In genomic region chr4:141735206-141735560, GRCm38 (mm10) we compare ENCODE assay signal across 8 mouse cellular contexts. TPM values are rescaled to one million over a fixed set of nuclear protein-coding genes. Genes with fewer than 3 reads are reported as not detected.
DNase-seq lines count a peak whose midpoint lies in the region; ATAC-seq and TF ChIP-seq lines count a peak whose summit lies in the region.

No protein-coding gene starts in this region.

- no peak for DNase-seq in heart, postnatal 36 days
- DNase-seq in forebrain, embryonic 14.5 days (ENCODE audit: low spot score) = no peak
- DNase-seq in thymus, postnatal 14 days = no peak
- DNase-seq in natural killer cell, adult 2 months (ENCODE audit: low spot score in 2 of 2) = no peak

- intact Hi-C loops in heart, postnatal 36 days (cut with DNase I) = no loop called here

- TF ChIP-seq CTCF in E14TG2a.4 (conservative IDR thresholded peaks at IDR 0.05; ENCODE audit: low read length) = no peak

- no peak overlapping the region for H3K27ac ChIP-seq in heart, embryonic 12.5 days (ENCODE audit: poor library complexity, severe bottlenecking)
- peak overlapping the region; percentile 27; the same call in 1 of the 2 replicates for H3K27ac ChIP-seq in forebrain, embryonic 14.5 days (ENCODE audit: low read depth, low read length)
- H3K27ac ChIP-seq in liver, embryonic 15.5 days (replicated peaks) = no peak overlapping the region

- H3K4me1 ChIP-seq in heart, embryonic 12.5 days (replicated peaks) = no peaks in the 10 kb centered on the region; the same call in 1 of the 2 replicates
- H3K4me1 ChIP-seq in E14TG2a.4 (replicated peaks; ENCODE audit: low read depth, low read length) = peaks cover 37% of the 10 kb centered on the region
- H3K4me1 ChIP-seq in forebrain, embryonic 14.5 days (ENCODE audit: control insufficient read depth, insufficient read depth, low read length) = no peaks in the 10 kb centered on the region
- H3K4me1 ChIP-seq in liver, embryonic 15.5 days (replicated peaks) = peaks cover 32% of the 10 kb centered on the region

- H3K4me3 ChIP-seq in heart, embryonic 12.5 days = peak overlapping the region; percentile 42
- peak overlapping the region; percentile 72 for H3K4me3 ChIP-seq in E14TG2a.4 (replicated peaks; ENCODE audit: low read length)
- peak overlapping the region; percentile 34 for H3K4me3 ChIP-seq in forebrain, embryonic 14.5 days (ENCODE audit: low read depth, low read length)
- H3K4me3 ChIP-seq in liver, embryonic 15.5 days (replicated peaks) = peak overlapping the region; percentile 44; the same call in 1 of the 2 replicates

- WGBS in heart, embryonic 12.5 days = 29% methylated on average over 9 of the region's 9 CpGs
- WGBS in forebrain, embryonic 14.5 days = 25% methylated on average over 9 of the region's 9 CpGs
- WGBS in liver, embryonic 15.5 days (ENCODE audit: insufficient replicate concordance) = 34% methylated on average over 9 of the region's 9 CpGs

- H3K9ac ChIP-seq in heart, embryonic 12.5 days = 0 out of 2 replicates have a peak overlapping the region, but pooled peaks have one; percentile 55
- H3K9ac ChIP-seq in forebrain, embryonic 14.5 days (ENCODE audit: low read length) = peak overlapping the region; percentile 58
- H3K9ac ChIP-seq in liver, embryonic 15.5 days = no peak overlapping the region

- peak overlapping the region; percentile 64 for H3K4me2 ChIP-seq in heart, embryonic 12.5 days
- H3K4me2 ChIP-seq in forebrain, embryonic 14.5 days (ENCODE audit: low read length) = peak overlapping the region; percentile 59
- H3K4me2 ChIP-seq in liver, embryonic 15.5 days = peak overlapping the region; percentile 66

- no peak for ATAC-seq in heart, embryonic 12.5 days (ENCODE audit: insufficient number of reproducible peaks, low FRiP score)
- ATAC-seq in forebrain, embryonic 14.5 days = no peak
- 0 out of 2 replicates have a peak, but pooled peaks have one; percentile 8 for ATAC-seq in liver, embryonic 15.5 days (ENCODE audit: insufficient read depth)
- ATAC-seq in megakaryocyte progenitor cell, adult 5-6 weeks (replicated peaks; ENCODE audit: poor library complexity) = no peak

- H3K9me3 ChIP-seq in heart, embryonic 12.5 days (replicated peaks) = peaks cover 3% of the 10 kb centered on the region; the same call in 1 of the 2 replicates
- H3K9me3 ChIP-seq in E14TG2a.4 (ENCODE audit: low read length) = no peaks in the 10 kb centered on the region
- no peaks in the 10 kb centered on the region for H3K9me3 ChIP-seq in forebrain, embryonic 14.5 days (replicated peaks; ENCODE audit: control insufficient read depth, low read length)
- no peaks in the 10 kb centered on the region for H3K9me3 ChIP-seq in liver, embryonic 15.5 days (replicated peaks)

- H3K36me3 ChIP-seq in heart, embryonic 12.5 days = no peaks in the 10 kb centered on the region
- H3K36me3 ChIP-seq in E14TG2a.4 (ENCODE audit: insufficient read depth, low read length) = no peaks in the 10 kb centered on the region
- H3K36me3 ChIP-seq in forebrain, embryonic 14.5 days (ENCODE audit: control insufficient read depth, insufficient read depth, low read length) = no peaks in the 10 kb centered on the region
- H3K36me3 ChIP-seq in liver, embryonic 15.5 days (replicated peaks) = no peaks in the 10 kb centered on the region

- H3K27me3 ChIP-seq in heart, embryonic 12.5 days (replicated peaks) = 0 out of 2 replicates have a peak, but pooled peaks cover 5% of the 10 kb centered on the region
- H3K27me3 ChIP-seq in E14TG2a.4 (ENCODE audit: insufficient read depth, low read length) = no peaks in the 10 kb centered on the region
- H3K27me3 ChIP-seq in forebrain, embryonic 14.5 days (replicated peaks; ENCODE audit: control insufficient read depth, insufficient read depth, low read length) = no peaks in the 10 kb centered on the region
- no peaks in the 10 kb centered on the region; the same call in 1 of the 2 replicates for H3K27me3 ChIP-seq in liver, embryonic 15.5 days

RNA-seq across cellular contexts. Expression of gene Agmat, which starts 11.3 kb away (rescaled TPM):
- polyA plus RNA-seq in heart, embryonic 12.5 days (2016; fragmentation: Nextera tagmentation; extraction: Ambion mirVana) = 0.92 and 1.3 TPM in 2 replicates
- total RNA-seq in heart, postnatal 36 days (2021) = under 1 TPM in 1 of 2 experiments, not detected in 1; 0.19 TPM
- not detected in 2 replicates for polyA plus RNA-seq in forebrain, embryonic 14.5 days (2014; fragmentation: Nextera tagmentation; extraction: Ambion mirVana)
- 20.5 and 26.2 TPM in 2 replicates for polyA plus RNA-seq in liver, embryonic 15.5 days (2015; fragmentation: Nextera tagmentation; extraction: Ambion mirVana)
- not detected in 2 replicates for total RNA-seq in megakaryocyte progenitor cell, adult 5-6 weeks (2015)
- not detected in 2 replicates for total RNA-seq in megakaryocyte progenitor cell, adult 5-6 weeks (2017)

RNA-seq across cellular contexts. Expression of gene Ddi2, which starts 12.0 kb away (rescaled TPM):
- polyA plus RNA-seq in heart, embryonic 12.5 days (2016; fragmentation: Nextera tagmentation; extraction: Ambion mirVana) = 24.8 and 24.9 TPM in 2 replicates
- 10 to 100 TPM; 30.7 to 31.0 TPM for total RNA-seq in heart, postnatal 36 days (2021)
- 6.7 and 9.3 TPM in 2 replicates for polyA plus RNA-seq in forebrain, embryonic 14.5 days (2014; fragmentation: Nextera tagmentation; extraction: Ambion mirVana)
- polyA plus RNA-seq in liver, embryonic 15.5 days (2015; fragmentation: Nextera tagmentation; extraction: Ambion mirVana) = 14.8 and 17.2 TPM in 2 replicates
- 15.0 and 18.7 TPM in 2 replicates for total RNA-seq in megakaryocyte progenitor cell, adult 5-6 weeks (2015)
- total RNA-seq in megakaryocyte progenitor cell, adult 5-6 weeks (2017) = 23.7 and 29.4 TPM in 2 replicates

RNA-seq across cellular contexts. Expression of gene Rsc1a1, which starts 49.8 kb away (rescaled TPM):
- 0.82 TPM in 1 of 2 replicates, not detected in the other for polyA plus RNA-seq in heart, embryonic 12.5 days (2016; fragmentation: Nextera tagmentation; extraction: Ambion mirVana)
- total RNA-seq in heart, postnatal 36 days (2021) = under 1 TPM in 1 of 2 experiments, not detected in 1; 1.00 TPM
- polyA plus RNA-seq in forebrain, embryonic 14.5 days (2014; fragmentation: Nextera tagmentation; extraction: Ambion mirVana) = 2.5 TPM in 1 of 2 replicates, not detected in the other
- polyA plus RNA-seq in liver, embryonic 15.5 days (2015; fragmentation: Nextera tagmentation; extraction: Ambion mirVana) = 1.2 TPM in 1 of 2 replicates, not detected in the other
- 20.0 and 22.7 TPM in 2 replicates for total RNA-seq in megakaryocyte progenitor cell, adult 5-6 weeks (2015)
- 6.6 and 7.6 TPM in 2 replicates for total RNA-seq in megakaryocyte progenitor cell, adult 5-6 weeks (2017)

RNA-seq across cellular contexts. Expression of gene Dnajc16, which starts 55.5 kb away (rescaled TPM):
- polyA plus RNA-seq in heart, embryonic 12.5 days (2016; fragmentation: Nextera tagmentation; extraction: Ambion mirVana) = 5.0 and 6.1 TPM in 2 replicates
- 10 to 100 TPM; 20.3 to 20.5 TPM for total RNA-seq in heart, postnatal 36 days (2021)
- 3.6 and 4.6 TPM in 2 replicates for polyA plus RNA-seq in forebrain, embryonic 14.5 days (2014; fragmentation: Nextera tagmentation; extraction: Ambion mirVana)
- polyA plus RNA-seq in liver, embryonic 15.5 days (2015; fragmentation: Nextera tagmentation; extraction: Ambion mirVana) = 2.0 and 2.2 TPM in 2 replicates
- total RNA-seq in megakaryocyte progenitor cell, adult 5-6 weeks (2015) = 4.8 and 6.5 TPM in 2 replicates
- 5.9 and 6.4 TPM in 2 replicates for total RNA-seq in megakaryocyte progenitor cell, adult 5-6 weeks (2017)

RNA-seq across cellular contexts. Expression of gene Casp9, which starts 58.2 kb away (rescaled TPM):
- polyA plus RNA-seq in heart, embryonic 12.5 days (2016; fragmentation: Nextera tagmentation; extraction: Ambion mirVana) = 21.1 and 21.6 TPM in 2 replicates
- 1 to 10 TPM; 9.1 to 9.6 TPM for total RNA-seq in heart, postnatal 36 days (2021)
- polyA plus RNA-seq in forebrain, embryonic 14.5 days (2014; fragmentation: Nextera tagmentation; extraction: Ambion mirVana) = 8.3 and 10.2 TPM in 2 replicates
- polyA plus RNA-seq in liver, embryonic 15.5 days (2015; fragmentation: Nextera tagmentation; extraction: Ambion mirVana) = 9.7 and 9.9 TPM in 2 replicates
- 5.8 and 6.4 TPM in 2 replicates for total RNA-seq in megakaryocyte progenitor cell, adult 5-6 weeks (2015)
- 8.1 and 9.3 TPM in 2 replicates for total RNA-seq in megakaryocyte progenitor cell, adult 5-6 weeks (2017)
